Mouse (Mus musculus): ENCODE data around the gene Lrrc20. TPM values are rescaled to one million over a fixed set of nuclear protein-coding genes. Genes with fewer than 3 reads are reported as not detected.

Lrrc20 gene
- total RNA-seq, 1 experiment from 2014 or later = 11.7 TPM

Other genes with a start within 250 kb of the Lrrc20 start
- gene Adamts14, start 202.4 kb upstream of the Lrrc20 start, total RNA-seq (2021) = 3.0 and 3.1 TPM in 2 replicates
- 0.22 and 0.26 TPM in 2 replicates for gene Prf1, start 178.0 kb upstream of the Lrrc20 start, total RNA-seq (2021)
- 41.8 and 44.5 TPM in 2 replicates for gene Pald1, start 92.3 kb upstream of the Lrrc20 start, total RNA-seq (2021)
- gene Nodal, start 57.8 kb upstream of the Lrrc20 start, total RNA-seq (2021) = not detected in 2 replicates
- gene Eif4ebp2, start 23.1 kb upstream of the Lrrc20 start, total RNA-seq (2021) = 109 and 114 TPM in 2 replicates
- 0.34 and 0.59 TPM in 2 replicates for gene Npffr1, start 119.7 kb downstream of the Lrrc20 start, total RNA-seq (2021)
- 169 and 183 TPM in 2 replicates for gene Ppa1, start 172.8 kb downstream of the Lrrc20 start, total RNA-seq (2021)
- 167 and 170 TPM in 2 replicates for gene Sar1a, start 204.5 kb downstream of the Lrrc20 start, total RNA-seq (2021)
- 87.8 and 94.3 TPM in 2 replicates for gene Tysnd1, start 219.7 kb downstream of the Lrrc20 start, total RNA-seq (2021)
- gene Aifm2, start 239.5 kb downstream of the Lrrc20 start, total RNA-seq (2021) = 325 and 370 TPM in 2 replicates

Data from adrenal gland, postnatal 14 days (tissue).